Mouse (Mus musculus) cerebellum, adult 2 months (tissue): ENCODE results near the gene Gcnt2. TPM values are rescaled to one million over a fixed set of nuclear protein-coding genes. Genes with fewer than 3 reads are reported as not detected.

Experiments used
- DNase-seq, 2 experiments: peaks; one replicate each; pipeline ENCODE4 v3.0.0; 2021
- H3K27ac ChIP-seq: fragments of 200-500 bp; 2 replicates; pipeline ENCODE4 v1.5.1; 2012; ENCODE audit warnings: low read length, control low read depth, inconsistent platforms; ENCODE audit not compliant: insufficient read depth
- H3K27me3 ChIP-seq: fragments of 200-500 bp; 2 replicates; pipeline ENCODE4 v1.6.1; 2012; ENCODE audit warnings: inconsistent platforms, mild to moderate bottlenecking, low read length, moderate library complexity; ENCODE audit not compliant: control insufficient read depth, insufficient read depth
- H3K4me1 ChIP-seq: fragments of 200-500 bp; 2 replicates; pipeline ENCODE4 v1.6.1; 2011; ENCODE audit warnings: low read length; ENCODE audit not compliant: control insufficient read depth, insufficient read depth
- H3K4me3 ChIP-seq: fragments of 200-500 bp; replicated peaks from 2 replicates; pipeline ENCODE3; 2011; ENCODE audit warnings: mild to moderate bottlenecking, low read depth, low read length, control low read depth; ENCODE audit not compliant: insufficient read depth
- CTCF ChIP-seq: fragments of 200-500 bp; IDR thresholded peaks from 2 replicates; pipeline ENCODE4 v1.5.1; 2011; ENCODE audit warnings: low read depth, mild to moderate bottlenecking, control low read depth, low read length, moderate library complexity, borderline replicate concordance; ENCODE audit not compliant: insufficient read depth
- POLR2A ChIP-seq: fragments of 200-500 bp; IDR thresholded peaks from 2 replicates; pipeline ENCODE4 v1.6.1; 2011; ENCODE audit warnings: low read length, control low read depth, borderline replicate concordance; ENCODE audit not compliant: insufficient read depth
- WGBS: fragments of 180-500 bp; shearing (Covaris S2); methylation state at CpG from one replicate; pipeline ENCODE4 v1.1.7; 2018; 5-methylcytosine and 5-hydroxymethylcytosine counted together
- polyA plus RNA-seq: library from polyadenylated mRNA; depleted of rRNA; stranded (reverse); fragments of >200 nt; gene quantifications from 2 replicates; pipeline ENCODE4 v1.2.3, GENCODE M21; 2012

Gene Gcnt2
- polyA plus RNA-seq, 1 experiment, result 2.3 TPM

GRCm38 (mm10) chr13:40845951-40846350 lies 13.6 kb upstream of the Gcnt2 start:
- DNase-seq, result no peak
- no peak overlapping the region for H3K27ac ChIP-seq
- H3K4me3 ChIP-seq, result no peak overlapping the region
- TF ChIP-seq POLR2A, result no peak
- TF ChIP-seq CTCF, result no peak
- H3K4me1 ChIP-seq, result no peaks in the 10 kb centered on the region
- H3K27me3 ChIP-seq, result no peaks in the 10 kb centered on the region
- WGBS, result 41% methylated on average over 6 of the region's 6 CpGs

DNA sequence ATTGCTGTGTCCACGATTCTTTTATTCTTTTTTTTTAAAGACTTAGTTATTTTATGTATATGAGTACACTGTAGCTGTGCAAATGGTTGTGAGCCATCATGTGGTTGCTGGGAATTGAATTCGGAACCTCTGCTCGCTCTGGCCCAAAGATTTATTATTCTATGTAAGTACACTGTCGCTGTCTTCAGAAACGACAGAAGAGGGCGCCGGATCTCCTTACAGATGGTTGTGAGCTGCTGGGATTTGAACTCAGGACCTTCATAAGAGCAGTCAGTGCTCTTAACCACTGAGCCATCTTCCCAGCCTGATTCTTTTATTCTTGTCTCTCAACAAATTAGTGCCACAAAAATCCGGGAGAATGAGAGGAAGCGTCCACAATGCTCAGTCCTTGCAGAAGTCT lies 13.2 kb upstream of the Gcnt2 start:
- H3K4me3 ChIP-seq, result no peak overlapping the region
- H3K27ac ChIP-seq, result no peak overlapping the region
- no peak for TF ChIP-seq POLR2A
- TF ChIP-seq CTCF, result no peak
- no peak for DNase-seq
- 69% methylated on average over 9 of the region's 9 CpGs for WGBS
- no peaks in the 10 kb centered on the region for H3K4me1 ChIP-seq
- no peaks in the 10 kb centered on the region for H3K27me3 ChIP-seq

DNA sequence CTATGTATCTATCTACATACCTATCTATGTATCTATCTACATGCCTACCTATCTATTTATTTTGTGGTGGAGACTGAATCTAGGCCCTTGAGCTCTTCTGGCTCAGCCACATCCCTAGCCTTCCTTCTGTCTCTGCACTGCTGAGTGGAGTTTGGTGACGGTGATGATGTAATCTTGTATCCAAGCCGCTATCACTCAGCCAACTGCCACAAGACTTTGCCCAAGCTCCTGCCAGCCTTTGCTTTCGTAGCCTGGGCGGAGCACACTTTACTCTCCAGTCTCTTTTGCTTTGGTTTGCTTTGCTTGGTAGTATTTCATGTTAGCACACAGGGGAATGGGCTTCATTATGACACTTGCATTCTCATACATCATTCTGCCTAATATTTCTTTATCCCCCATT lies 11.7 kb upstream of the Gcnt2 start:
- no peak overlapping the region for H3K27ac ChIP-seq
- TF ChIP-seq POLR2A (no peak), CTCF (no peak)
- no peaks in the 10 kb centered on the region for H3K4me1 ChIP-seq
- no peak overlapping the region for H3K4me3 ChIP-seq
- WGBS, result 72% methylated on average over 4 of the region's 4 CpGs
- DNase-seq, result no peak
- H3K27me3 ChIP-seq, result no peaks in the 10 kb centered on the region

DNA sequence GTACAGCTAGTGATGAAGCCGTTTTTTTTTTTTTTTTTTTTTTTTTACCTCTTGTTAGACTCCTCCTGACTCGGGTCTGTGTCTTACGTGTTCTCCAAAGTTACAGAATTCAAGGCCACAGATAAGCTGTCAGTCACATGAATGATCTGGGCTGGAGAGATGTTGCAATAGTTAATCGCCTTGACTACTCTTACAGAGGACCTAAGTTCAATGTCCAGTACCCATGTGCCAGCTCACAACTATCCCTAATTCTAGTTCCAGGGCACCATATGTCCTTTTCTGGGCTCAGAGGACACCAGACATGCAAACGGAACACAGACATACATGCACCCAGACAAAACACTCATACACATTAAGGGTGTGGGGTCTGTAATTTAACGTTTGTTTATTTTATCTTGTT lies 8.9 kb upstream of the Gcnt2 start:
- 86% methylated on average over 6 of the region's 6 CpGs for WGBS
- no peak for DNase-seq
- Histone ChIP-seq H3K27ac (no peak overlapping the region), H3K4me3 (no peak overlapping the region), H3K4me1 (no peaks in the 10 kb centered on the region), H3K27me3 (no peaks in the 10 kb centered on the region)
- TF ChIP-seq CTCF (no peak), POLR2A (no peak)

GRCm38 (mm10) chr13:40851281-40851680 lies 8.3 kb upstream of the Gcnt2 start:
- Histone ChIP-seq H3K27me3 (no peaks in the 10 kb centered on the region), H3K4me1 (no peaks in the 10 kb centered on the region), H3K27ac (no peak overlapping the region), H3K4me3 (no peak overlapping the region)
- no peak for DNase-seq
- TF ChIP-seq CTCF (no peak), POLR2A (no peak)
- WGBS, result 78% methylated on average over 7 of the region's 7 CpGs

- no peaks in the 10 kb centered on the region for H3K27me3 ChIP-seq
- WGBS, result 70% methylated on average over 13 of the region's 13 CpGs
- no peak for DNase-seq
- no peaks in the 10 kb centered on the region for H3K4me1 ChIP-seq
- no peak for TF ChIP-seq POLR2A
- no peak overlapping the region for H3K4me3 ChIP-seq
- no peak overlapping the region for H3K27ac ChIP-seq
Measured at GRCm38 (mm10) chr13:40851961-40852360, 7.6 kb upstream of the Gcnt2 start.

- H3K27ac ChIP-seq, result no peak overlapping the region
- WGBS, result 88% methylated on average over 5 of the region's 5 CpGs
Measured at GRCm38 (mm10) chr13:40852791-40853190, 6.8 kb upstream of the Gcnt2 start.

GRCm38 (mm10) chr13:40853842-40854241 lies 5.7 kb upstream of the Gcnt2 start:
- Histone ChIP-seq H3K4me3 (no peak overlapping the region), H3K4me1 (no peaks in the 10 kb centered on the region), H3K27me3 (no peaks in the 10 kb centered on the region), H3K27ac (no peak overlapping the region)
- DNase-seq, result no peak
- 93% methylated on average over 4 of the region's 4 CpGs for WGBS
- no peak for TF ChIP-seq CTCF
- TF ChIP-seq POLR2A, result no peak

More at GRCm38 (mm10) chr13:40852791-40853190, 6.8 kb upstream of the Gcnt2 start:
- no peak for TF ChIP-seq POLR2A
- TF ChIP-seq CTCF, result no peak
- no peaks in the 10 kb centered on the region for H3K27me3 ChIP-seq
- no peak for DNase-seq
- no peak overlapping the region for H3K4me3 ChIP-seq
- H3K4me1 ChIP-seq, result no peaks in the 10 kb centered on the region
